Mouse (Mus musculus) lung, embryonic 14.5 days (tissue): ENCODE results near the gene Shank2. TPM values are rescaled to one million over a fixed set of nuclear protein-coding genes. Genes with fewer than 3 reads are reported as not detected.

Source experiments
- ATAC-seq: fragments of 200-750 bp; cut with Nextera tagmentation; 2 replicates; pipeline ENCODE4 v1.8.0; 2017; ENCODE audit warnings: mild to moderate bottlenecking, moderate TSS enrichment, moderate library complexity; ENCODE audit not compliant: insufficient read depth
- DNase-seq: peaks from one replicate; pipeline ENCODE4 v3.0.0-alpha.2; 2015
- H3K27ac ChIP-seq: fragments of 300-500 bp; sonication (generic); 2 replicates; pipeline ENCODE4 v1.5.1; 2014; ENCODE audit warnings: low read depth, mild to moderate bottlenecking, moderate library complexity
- H3K27me3 ChIP-seq: fragments of 300-500 bp; sonication (generic); 2 replicates; pipeline ENCODE4 v1.6.1; 2014; ENCODE audit warnings: low read length, control low read depth; ENCODE audit not compliant: insufficient read depth
- H3K36me3 ChIP-seq: fragments of 300-500 bp; sonication (generic); 2 replicates; pipeline ENCODE4 v1.6.1; 2014; ENCODE audit warnings: control low read depth; ENCODE audit not compliant: insufficient read depth
- H3K4me1 ChIP-seq: fragments of 300-500 bp; sonication (generic); 2 replicates; pipeline ENCODE4 v1.6.1; 2014; ENCODE audit warnings: antibody characterized with exemption, control low read depth; ENCODE audit not compliant: insufficient read depth
- H3K4me2 ChIP-seq: fragments of 300-500 bp; sonication (generic); 2 replicates; pipeline ENCODE4 v1.6.1; 2014; ENCODE audit warnings: mild to moderate bottlenecking
- H3K4me3 ChIP-seq: fragments of 300-500 bp; sonication (generic); 2 replicates; pipeline ENCODE4 v1.5.1; 2014; ENCODE audit warnings: low read depth, low read length
- H3K9ac ChIP-seq: fragments of 300-500 bp; sonication (generic); 2 replicates; pipeline ENCODE4 v1.6.1; 2014
- H3K9me3 ChIP-seq: fragments of 300-500 bp; sonication (generic); 2 replicates; pipeline ENCODE4 v1.6.1; 2016; ENCODE audit warnings: low read depth, low read length, control low read depth
- CTCF ChIP-seq: IDR thresholded peaks from 2 replicates; pipeline ENCODE4 v1.5.1; 2016; ENCODE audit warnings: antibody characterized with exemption, low read depth
- WGBS: fragments of 180-500 bp; shearing (Covaris S2); extraction: QIAGEN DNeasy Blood & Tissue Kit; methylation state at CpG from one replicate; pipeline ENCODE4 v1.1.7; 2014; 5-methylcytosine and 5-hydroxymethylcytosine counted together
- polyA plus RNA-seq: library from polyadenylated mRNA; unstranded; fragments of >200 nt; fragmentation: Nextera tagmentation; extraction: Ambion mirVana; gene quantifications from 2 replicates; pipeline ENCODE4 v1.2.1, GENCODE M21; 2014

Shank2 gene
- polyA plus RNA-seq, 1 experiment from 2014 or later, result 2.1 TPM

DNA sequence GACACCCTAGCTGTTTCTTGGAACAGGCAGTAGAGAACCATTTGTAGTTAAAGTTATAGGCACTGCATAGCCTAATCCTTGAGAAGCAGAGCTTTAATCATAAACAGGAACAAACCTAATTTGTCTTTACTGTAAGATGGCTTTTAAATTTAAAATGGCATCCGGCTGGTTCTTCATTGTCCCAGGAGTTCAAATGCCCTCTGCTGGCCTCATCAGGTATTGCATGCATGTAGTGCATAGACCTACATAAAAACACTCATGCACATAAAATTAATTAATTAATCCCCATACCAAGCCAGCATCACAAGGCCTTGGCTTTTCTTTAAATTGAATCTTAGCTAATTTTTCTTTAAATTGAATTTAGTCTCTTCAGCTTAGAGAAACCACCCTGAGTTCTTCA is 76.9 kb downstream of the Shank2 start:
- peak; percentile 70 for TF ChIP-seq CTCF
- no peaks in the 10 kb centered on the region for H3K9me3 ChIP-seq
- H3K27ac ChIP-seq, result no peak overlapping the region
- H3K9ac ChIP-seq, result no peak overlapping the region
- no peaks in the 10 kb centered on the region for H3K27me3 ChIP-seq
- 74% methylated on average over 1 of the region's 1 CpGs for WGBS
- H3K4me3 ChIP-seq, result no peak overlapping the region
- H3K4me1 ChIP-seq, result no peaks in the 10 kb centered on the region
- H3K36me3 ChIP-seq, result no peaks in the 10 kb centered on the region
- peak; percentile 62 for DNase-seq
- no peak for ATAC-seq
- no peak overlapping the region for H3K4me2 ChIP-seq

GRCm38 (mm10) chr7:144079861-144080260 is 78.1 kb downstream of the Shank2 start:
- Histone ChIP-seq H3K4me2 (no peak overlapping the region), H3K9me3 (no peaks in the 10 kb centered on the region), H3K27me3 (no peaks in the 10 kb centered on the region), H3K27ac (no peak overlapping the region), H3K4me1 (no peaks in the 10 kb centered on the region), H3K4me3 (no peak overlapping the region), H3K9ac (no peak overlapping the region), H3K36me3 (no peaks in the 10 kb centered on the region)
- TF ChIP-seq CTCF, result no peak
- ATAC-seq, result no peak
- no peak for DNase-seq
- 78% methylated on average over 1 of the region's 1 CpGs for WGBS

DNA sequence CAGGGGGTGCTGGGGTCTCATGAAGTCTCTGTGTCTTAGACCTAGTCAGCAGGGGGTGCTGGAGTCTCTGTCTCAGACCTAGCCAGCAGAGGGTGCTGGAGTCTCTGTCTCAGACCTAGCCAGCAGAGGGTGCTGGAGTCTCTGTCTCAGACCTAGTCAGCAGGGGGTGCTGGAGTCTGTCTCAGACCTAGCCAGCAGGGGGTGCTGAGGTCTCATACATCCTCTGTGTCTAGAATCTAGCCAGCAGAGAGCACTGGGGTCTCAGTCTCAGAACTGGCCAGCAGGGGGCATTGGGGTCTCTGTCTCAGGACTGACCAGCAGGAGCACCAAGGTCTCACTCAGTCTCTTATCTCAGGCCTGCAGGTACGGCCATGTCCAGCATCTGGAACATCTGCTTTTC is 79.7 kb downstream of the Shank2 start:
- no peaks in the 10 kb centered on the region for H3K9me3 ChIP-seq
- no peak overlapping the region for H3K9ac ChIP-seq
- H3K4me3 ChIP-seq, result no peak overlapping the region
- 83% methylated on average over 1 of the region's 1 CpGs for WGBS
- no peak overlapping the region for H3K27ac ChIP-seq
- no peaks in the 10 kb centered on the region for H3K36me3 ChIP-seq
- no peak overlapping the region for H3K4me2 ChIP-seq
- no peaks in the 10 kb centered on the region for H3K27me3 ChIP-seq
- DNase-seq (peak; percentile 42), ATAC-seq (no peak)
- peak; percentile 72 for TF ChIP-seq CTCF
- H3K4me1 ChIP-seq, result no peaks in the 10 kb centered on the region

DNA sequence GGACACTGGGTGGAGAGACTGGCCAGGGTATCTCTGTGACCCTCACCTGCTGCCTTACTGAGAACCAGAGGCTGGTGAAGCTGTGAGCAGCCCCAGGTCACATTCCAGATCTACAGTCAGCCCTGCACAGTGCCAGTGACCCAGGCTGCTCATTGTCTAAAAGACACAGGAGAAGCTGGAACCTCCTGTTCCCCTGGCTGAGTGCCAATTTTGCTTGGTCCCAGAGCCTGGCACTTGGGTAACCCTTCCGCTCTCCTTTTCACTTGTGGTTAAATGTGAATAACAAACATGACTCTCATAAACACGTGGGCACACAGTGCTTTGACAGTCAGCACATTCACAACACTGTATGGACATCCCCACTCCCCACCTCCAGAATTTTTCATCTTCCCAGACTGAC is 80.2 kb downstream of the Shank2 start:
- H3K36me3 ChIP-seq, result no peaks in the 10 kb centered on the region
- TF ChIP-seq CTCF, result no peak
- no peak overlapping the region for H3K9ac ChIP-seq
- no peaks in the 10 kb centered on the region for H3K27me3 ChIP-seq
- H3K4me1 ChIP-seq, result no peaks in the 10 kb centered on the region
- H3K27ac ChIP-seq, result no peak overlapping the region
- no peak overlapping the region for H3K4me2 ChIP-seq
- no peak overlapping the region for H3K4me3 ChIP-seq
- 74% methylated on average over 2 of the region's 2 CpGs for WGBS
- H3K9me3 ChIP-seq, result no peaks in the 10 kb centered on the region
- DNase-seq (peak; percentile 9), ATAC-seq (no peak)

DNA sequence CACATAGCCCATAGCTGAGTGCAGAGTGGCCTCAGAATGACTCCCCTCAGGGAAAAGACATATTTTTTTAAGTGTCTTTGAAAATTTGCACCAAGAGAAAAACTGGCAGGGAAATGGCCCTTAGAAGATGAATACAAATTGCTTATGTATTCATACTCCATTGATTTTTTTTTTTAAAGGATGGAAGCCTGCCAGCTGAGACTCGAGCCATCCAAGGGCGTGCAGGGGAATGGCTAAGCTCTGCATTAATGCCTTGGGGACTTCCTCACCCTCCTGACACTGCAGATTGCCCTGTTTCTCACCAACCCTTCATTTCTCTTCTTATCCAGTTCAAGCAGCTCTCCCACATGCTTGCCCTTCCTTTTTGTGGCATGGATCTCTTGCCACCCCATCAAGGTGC is 85.5 kb downstream of the Shank2 start:
- WGBS, result 34% methylated on average over 2 of the region's 2 CpGs
- peak; percentile 67 for DNase-seq
- no peak for ATAC-seq
- no peak overlapping the region for H3K27ac ChIP-seq
- no peaks in the 10 kb centered on the region for H3K27me3 ChIP-seq
- H3K9ac ChIP-seq, result no peak overlapping the region
- no peak overlapping the region for H3K4me3 ChIP-seq
- H3K4me2 ChIP-seq, result no peak overlapping the region
- no peak for TF ChIP-seq CTCF
- H3K4me1 ChIP-seq, result no peaks in the 10 kb centered on the region
- no peaks in the 10 kb centered on the region for H3K9me3 ChIP-seq
- H3K36me3 ChIP-seq, result no peaks in the 10 kb centered on the region

GRCm38 (mm10) chr7:144094132-144094531 is 92.4 kb downstream of the Shank2 start:
- no peaks in the 10 kb centered on the region for H3K27me3 ChIP-seq
- DNase-seq, result no peak
- H3K36me3 ChIP-seq, result no peaks in the 10 kb centered on the region
- ATAC-seq, result no peak
- H3K9ac ChIP-seq, result no peak overlapping the region
- H3K4me1 ChIP-seq, result no peaks in the 10 kb centered on the region
- H3K9me3 ChIP-seq, result no peaks in the 10 kb centered on the region
- 81% methylated on average over 12 of the region's 12 CpGs for WGBS
- TF ChIP-seq CTCF, result no peak
- no peak overlapping the region for H3K4me2 ChIP-seq
- H3K4me3 ChIP-seq, result no peak overlapping the region
- no peak overlapping the region for H3K27ac ChIP-seq

DNA sequence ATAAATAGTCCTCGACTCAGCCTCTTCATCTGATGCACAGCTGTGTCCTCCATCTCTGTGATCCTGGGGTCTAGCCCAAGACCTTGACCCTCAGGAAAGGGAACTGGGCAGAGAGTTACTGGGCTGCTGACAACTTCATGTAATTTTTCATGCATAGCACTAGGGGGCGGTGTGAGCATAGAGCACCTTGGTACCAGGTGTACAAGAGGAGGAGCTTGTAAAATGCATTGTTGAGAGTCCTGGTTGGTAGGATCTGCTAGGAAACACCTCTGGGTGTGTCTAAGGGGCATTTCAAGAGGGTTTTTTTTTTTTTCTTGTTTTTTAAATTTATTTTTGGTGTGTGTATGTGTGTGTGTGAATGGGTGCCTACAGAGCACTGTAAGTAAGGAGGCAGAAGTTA is 95.6 kb downstream of the Shank2 start:
- H3K27me3 ChIP-seq, result no peaks in the 10 kb centered on the region
- WGBS, result 15% methylated on average over 2 of the region's 2 CpGs
- peak; percentile 71 for TF ChIP-seq CTCF
- peak; percentile 52 for DNase-seq
- H3K9me3 ChIP-seq, result no peaks in the 10 kb centered on the region
- no peaks in the 10 kb centered on the region for H3K36me3 ChIP-seq
- H3K9ac ChIP-seq, result no peak overlapping the region
- H3K4me3 ChIP-seq, result no peak overlapping the region
- no peak for ATAC-seq
- H3K4me2 ChIP-seq, result no peak overlapping the region
- no peaks in the 10 kb centered on the region for H3K4me1 ChIP-seq
- H3K27ac ChIP-seq, result no peak overlapping the region
